Mouse (Mus musculus) stomach, postnatal 0 days (tissue): ENCODE measurements around the gene 4921517D22Rik.

Experiments used
- CTCF ChIP-seq: IDR thresholded peaks from 2 replicates; pipeline ENCODE4 v1.5.1; 2016; ENCODE audit warnings: antibody characterized with exemption, low read depth, mild to moderate bottlenecking, moderate library complexity
- EP300 ChIP-seq: optimal IDR thresholded peaks from 2 replicates; pipeline ENCODE3; 2016; ENCODE audit warnings: antibody characterized with exemption

- TF ChIP-seq CTCF (no peak), EP300 (no peak)
These were observed 19.8 kb upstream of the 4921517D22Rik start for GRCm38 (mm10) chr13:59713710-59714109.
